8 mouse cellular contexts compared by ENCODE assay signal in genomic region chr2:131054646-131055264, GRCm38 (mm10). TPM values are rescaled to one million over a fixed set of nuclear protein-coding genes. Genes with fewer than 3 reads are reported as not detected.
DNase-seq lines count a peak whose midpoint lies in the region; ATAC-seq and TF ChIP-seq lines count a peak whose summit lies in the region.

No protein-coding gene starts in this region.

- ATAC-seq in limb, embryonic 15.5 days (ENCODE audit: insufficient number of reproducible peaks, low FRiP score, low TSS enrichment, low read depth): no peak

- no peak for TF ChIP-seq CTCF in testis, adult 2 months (IDR thresholded peaks at IDR 0.05; ENCODE audit: control insufficient read depth, insufficient read depth, insufficient replicate concordance, low read depth, low read length)

- peak overlapping the region; percentile 23 for H3K4me3 ChIP-seq in testis, adult 2 months (ENCODE audit: control insufficient read depth, low read depth, low read length)
- peak overlapping the region; percentile 30 for H3K4me3 ChIP-seq in limb, embryonic 15.5 days

- H3K27me3 ChIP-seq in testis, adult 2 months (ENCODE audit: control insufficient read depth, insufficient read depth, low read length): no peaks in the 10 kb centered on the region
- H3K27me3 ChIP-seq in limb, embryonic 15.5 days: peaks cover 63% of the 10 kb centered on the region

- peak overlapping the region; percentile 42 for H3K4me2 ChIP-seq in limb, embryonic 15.5 days

- 8% methylated on average over 21 of the region's 21 CpGs for WGBS in limb, embryonic 15.5 days

- peak; percentile 27 for DNase-seq in embryo, embryonic 10.5 days (ENCODE audit: low spot score)
- no peak for DNase-seq in embryo, embryonic 11 days
- DNase-seq in testis, postnatal 14 days (ENCODE audit: low spot score): no peak
- no peak for DNase-seq in natural killer cell, adult 2 months (ENCODE audit: low spot score in 2 of 2)
- no peak for DNase-seq in yolk sac, embryonic 10.5 days (ENCODE audit: low spot score)
- DNase-seq in adipocyte (ENCODE audit: low spot score): no peak

- H3K9ac ChIP-seq in limb, embryonic 15.5 days: no peak overlapping the region; the same call in 1 of the 2 replicates

- no peak overlapping the region for H3K27ac ChIP-seq in testis, adult 2 months (ENCODE audit: control insufficient read depth, insufficient read depth, low read depth, low read length)
- H3K27ac ChIP-seq in limb, embryonic 15.5 days: no peak overlapping the region

- H3K4me1 ChIP-seq in testis, adult 2 months (ENCODE audit: control insufficient read depth, insufficient read depth, low read length): peaks cover 25% of the 10 kb centered on the region
- peaks cover 48% of the 10 kb centered on the region for H3K4me1 ChIP-seq in limb, embryonic 15.5 days

- no peaks in the 10 kb centered on the region for H3K9me3 ChIP-seq in limb, embryonic 15.5 days

- no peak for TF ChIP-seq POLR2A in testis, adult 2 months (IDR thresholded peaks at IDR 0.05; ENCODE audit: control insufficient read depth, low read depth, low read length)

- no peaks in the 10 kb centered on the region for H3K36me3 ChIP-seq in testis, adult 2 months (ENCODE audit: control insufficient read depth, insufficient read depth, low read length)
- H3K36me3 ChIP-seq in limb, embryonic 15.5 days: 0 out of 2 replicates have a peak, but pooled peaks cover 3% of the 10 kb centered on the region

RNA-seq across cellular contexts. Expression of gene Adam33, which starts 8.9 kb away (rescaled TPM):
- 2.8 and 3.1 TPM in 2 replicates for polyA plus RNA-seq in testis, adult 2 months (2012; rRNA removed)
- 69.2 and 77.5 TPM in 2 replicates for polyA plus RNA-seq in limb, embryonic 15.5 days (2015; fragmentation: Nextera tagmentation; extraction: Ambion mirVana)

RNA-seq across cellular contexts. Expression of gene Gfra4, which starts 11.9 kb away (rescaled TPM):
- 58.3 and 63.5 TPM in 2 replicates for polyA plus RNA-seq in testis, adult 2 months (2012; rRNA removed)
- polyA plus RNA-seq in limb, embryonic 15.5 days (2015; fragmentation: Nextera tagmentation; extraction: Ambion mirVana): 29.5 and 31.8 TPM in 2 replicates

RNA-seq across cellular contexts. Expression of gene Siglec1, which starts 31.8 kb away (rescaled TPM):
- polyA plus RNA-seq in testis, adult 2 months (2012; rRNA removed): 0.61 and 0.88 TPM in 2 replicates
- 0.58 and 0.61 TPM in 2 replicates for polyA plus RNA-seq in limb, embryonic 15.5 days (2015; fragmentation: Nextera tagmentation; extraction: Ambion mirVana)

Comparison
In these comparisons a context has a peak if more than half of its experiments do, and no peak if none do; other contexts are left out.
1. RNA of gene Adam33, which starts 8.9 kb away (polyA plus RNA-seq): 69.2 to 77.5 TPM in limb, embryonic 15.5 days; 2.8 to 3.1 TPM in testis, adult 2 months; every median in the first group is over 10 times any median in the second.